Mouse (Mus musculus) heart, adult 2 months (tissue): ENCODE measurements around the gene Mfsd11.

Experiments used
- CTCF ChIP-seq: fragments of 200-600 bp; IDR thresholded peaks from 2 replicates; pipeline ENCODE4 v1.8.1; 2022; ENCODE audit warnings: antibody characterized with exemption, mild to moderate bottlenecking, moderate library complexity
- EP300 ChIP-seq: fragments of 200-500 bp; IDR thresholded peaks from 2 replicates; pipeline ENCODE4 v1.6.1; 2011; ENCODE audit warnings: low read depth, low read length, control low read depth; ENCODE audit not compliant: insufficient read depth
- POLR2A ChIP-seq: fragments of 200-500 bp; IDR thresholded peaks from 2 replicates; pipeline ENCODE4 v1.6.1; 2011; ENCODE audit warnings: mild to moderate bottlenecking, low read depth, low read length, control low read depth; ENCODE audit not compliant: insufficient read depth

DNA sequence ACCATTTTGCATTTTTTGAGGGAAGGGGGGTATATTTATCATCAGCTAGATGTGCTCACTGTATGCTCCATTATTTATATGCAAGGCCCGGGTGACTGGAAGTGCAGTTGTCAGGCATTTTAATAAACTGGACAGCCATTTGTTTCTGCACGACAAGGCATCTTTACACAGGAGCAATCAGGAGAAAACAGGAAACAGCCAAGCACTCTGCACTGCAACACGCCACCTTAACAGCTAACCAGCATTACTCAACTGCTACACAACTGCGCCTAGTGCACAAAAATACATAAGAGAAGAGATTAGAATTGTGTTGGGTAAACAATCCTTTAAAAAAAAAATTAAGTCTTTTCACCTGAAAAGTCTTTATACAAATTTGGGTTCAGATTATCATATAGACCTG is 2.2 kb upstream of the Mfsd11 start:
- no peak for TF ChIP-seq CTCF
- no peak for TF ChIP-seq POLR2A
- TF ChIP-seq EP300: no peak
